7 mouse cellular contexts compared by ENCODE assay signal in genomic region chr17:35424624-35425416, GRCm38 (mm10). TPM values are rescaled to one million over a fixed set of nuclear protein-coding genes. Genes with fewer than 3 reads are reported as not detected.
A peak's percentile ranks its signal among the peaks of the same experiment; 100 is the strongest.
DNase-seq lines count a peak whose midpoint lies in the region; ATAC-seq and TF ChIP-seq lines count a peak whose summit lies in the region.
"Not testable (repeated sequence)": the region's sequence is repeated elsewhere in the genome, so short reads cannot be mapped to it uniquely, and the experiment has no call there.

Gene H2-Q6 (plus strand): TSS chr17:35424850.

- not testable (repeated sequence) for H3K36me3 ChIP-seq in embryonic facial prominence, embryonic 13.5 days; heart, embryonic 11.5 days (ENCODE audit: control insufficient read depth, insufficient read depth, low read length); intestine, postnatal 0 days (ENCODE audit: control insufficient read depth, insufficient read depth); limb, embryonic 14.5 days (ENCODE audit: control insufficient read depth, insufficient read depth, low read length)

- DNase-seq in adrenal gland, adult (ENCODE audit: inconsistent age in 2 of 2, low spot score in 1 of 2) = peak; percentile 82 to 90
- DNase-seq in limb, embryonic 14.5 days (ENCODE audit: low spot score) = peak; percentile 16
- peak; percentile 52 for DNase-seq in mesoderm, embryonic 11.5 days (ENCODE audit: low read depth, low spot score)
- DNase-seq in right cerebral cortex, postnatal 14 days = peak; percentile 24

- not testable (repeated sequence) for H3K27ac ChIP-seq in embryonic facial prominence, embryonic 13.5 days; heart, embryonic 11.5 days (ENCODE audit: low read depth, low read length); intestine, postnatal 0 days (ENCODE audit: low read depth, low read length); limb, embryonic 14.5 days (replicated peaks; ENCODE audit: low read depth, low read length)

- H3K9me3 ChIP-seq in embryonic facial prominence, embryonic 13.5 days; heart, embryonic 11.5 days (replicated peaks; ENCODE audit: control insufficient read depth, low read length); intestine, postnatal 0 days (ENCODE audit: control insufficient read depth); limb, embryonic 14.5 days (ENCODE audit: control insufficient read depth, low read length): not testable (repeated sequence)

- 0 out of 2 replicates have a peak, but pooled peaks have one; percentile 26 for ATAC-seq in embryonic facial prominence, embryonic 13.5 days (ENCODE audit: insufficient number of reproducible peaks, insufficient read depth, low FRiP score, low TSS enrichment, low read depth)
- peak; percentile 47; the same call in 1 of the 2 replicates for ATAC-seq in heart, embryonic 11.5 days (replicated peaks; ENCODE audit: insufficient number of reproducible peaks, low FRiP score, low TSS enrichment)
- peak; percentile 80 for ATAC-seq in intestine, postnatal 0 days
- peak; percentile 56 for ATAC-seq in limb, embryonic 14.5 days (ENCODE audit: low FRiP score, low read depth)

- 0 out of 2 replicates have a peak, but pooled peaks have one; percentile 8 for TF ChIP-seq CTCF in intestine, postnatal 0 days (IDR thresholded peaks at IDR 0.05; ENCODE audit: low read depth)

- TF ChIP-seq POLR2A in limb, embryonic 14.5 days (IDR thresholded peaks at IDR 0.05; ENCODE audit: borderline replicate concordance, extremely low read depth, insufficient read depth, insufficient read length) = not testable (repeated sequence)

- not testable (repeated sequence) for H3K4me1 ChIP-seq in embryonic facial prominence, embryonic 13.5 days; heart, embryonic 11.5 days (ENCODE audit: control insufficient read depth, insufficient read depth, low read length); intestine, postnatal 0 days (replicated peaks; ENCODE audit: control insufficient read depth, insufficient read depth, low read length); limb, embryonic 14.5 days (ENCODE audit: control insufficient read depth, insufficient read depth, low read length)

- H3K4me3 ChIP-seq in embryonic facial prominence, embryonic 13.5 days = peak within 1 kb of the TSS; percentile 40
- H3K4me3 ChIP-seq in heart, embryonic 11.5 days (ENCODE audit: low read depth, low read length) = peak within 1 kb of the TSS; percentile 40
- H3K4me3 ChIP-seq in intestine, postnatal 0 days (ENCODE audit: low read depth, low read length) = peak within 1 kb of the TSS; percentile 37
- peak within 1 kb of the TSS; percentile 37 for H3K4me3 ChIP-seq in limb, embryonic 14.5 days (replicated peaks; ENCODE audit: low read length)

- WGBS in embryonic facial prominence, embryonic 13.5 days = under 1% methylated on average over 57 of the region's 66 CpGs
- WGBS in heart, embryonic 11.5 days (ENCODE audit: insufficient replicate concordance) = 2% methylated on average over 50 of the region's 66 CpGs
- 3% methylated on average over 50 of the region's 66 CpGs for WGBS in intestine, postnatal 0 days
- 1% methylated on average over 46 of the region's 66 CpGs for WGBS in limb, embryonic 14.5 days

- peaks cover 53% of the 10 kb centered on the region for H3K27me3 ChIP-seq in embryonic facial prominence, embryonic 13.5 days
- peaks cover 37% of the 10 kb centered on the region for H3K27me3 ChIP-seq in heart, embryonic 11.5 days (ENCODE audit: control insufficient read depth, insufficient read depth, low read length)
- not testable (repeated sequence) for H3K27me3 ChIP-seq in intestine, postnatal 0 days (replicated peaks; ENCODE audit: control insufficient read depth, insufficient read depth, low read length); limb, embryonic 14.5 days (ENCODE audit: control insufficient read depth, insufficient read depth, low read length)

- peak within 1 kb of the TSS; percentile 57; the same call in 1 of the 2 replicates for H3K9ac ChIP-seq in embryonic facial prominence, embryonic 13.5 days
- H3K9ac ChIP-seq in heart, embryonic 11.5 days (ENCODE audit: low read depth, low read length); intestine, postnatal 0 days (ENCODE audit: low read depth, low read length): not testable (repeated sequence)
- H3K9ac ChIP-seq in limb, embryonic 14.5 days (ENCODE audit: low read depth, low read length, severe bottlenecking) = 0 out of 2 replicates have a peak within 1 kb of the TSS, but pooled peaks have one; percentile 16

- H3K4me2 ChIP-seq in embryonic facial prominence, embryonic 13.5 days = peak within 1 kb of the TSS; percentile 62
- peak within 1 kb of the TSS; percentile 68 for H3K4me2 ChIP-seq in heart, embryonic 11.5 days
- peak within 1 kb of the TSS; percentile 70 for H3K4me2 ChIP-seq in intestine, postnatal 0 days (replicated peaks; ENCODE audit: low read depth)
- H3K4me2 ChIP-seq in limb, embryonic 14.5 days (replicated peaks; ENCODE audit: low read depth, low read length, severe bottlenecking) = peak within 1 kb of the TSS; percentile 62

RNA-seq across cellular contexts. Expression of gene H2-Q6, which starts in this region (rescaled TPM):
- polyA plus RNA-seq in embryonic facial prominence, embryonic 13.5 days (2015; fragmentation: Nextera tagmentation; extraction: Ambion mirVana) = 0.28 and 0.55 TPM in 2 replicates
- polyA plus RNA-seq in heart, embryonic 11.5 days (2014; fragmentation: Nextera tagmentation; extraction: Ambion mirVana) = 0.38 and 0.39 TPM in 2 replicates
- polyA plus RNA-seq in intestine, postnatal 0 days (2015; fragmentation: Nextera tagmentation; extraction: Ambion mirVana) = 2.7 and 2.8 TPM in 2 replicates
- polyA plus RNA-seq in limb, embryonic 14.5 days (2012; rRNA removed) = 0.73 and 1.00 TPM in 2 replicates
- 0.41 and 0.53 TPM in 2 replicates for polyA plus RNA-seq in limb, embryonic 14.5 days (2014; fragmentation: Nextera tagmentation; extraction: Ambion mirVana)

Comparison
In these comparisons a context has a peak if more than half of its experiments do, and no peak if none do; other contexts are left out.
1. Peak in ATAC-seq, H3K4me3 ChIP-seq, H3K9ac ChIP-seq and H3K4me2 ChIP-seq in embryonic facial prominence, embryonic 13.5 days; RNA of the gene not detected or under 1 TPM.
2. Peak in ATAC-seq, H3K4me3 ChIP-seq and H3K4me2 ChIP-seq in heart, embryonic 11.5 days; RNA of the gene not detected or under 1 TPM.
3. Peak in DNase-seq, ATAC-seq, H3K4me3 ChIP-seq, H3K9ac ChIP-seq and H3K4me2 ChIP-seq in limb, embryonic 14.5 days; RNA of the gene not detected or under 1 TPM.
4. DNase-seq: peak in every context shown above with its lines; median percentile 86 in adrenal gland, adult; 52 in mesoderm, embryonic 11.5 days; 24 in right cerebral cortex, postnatal 14 days; 16 in limb, embryonic 14.5 days.
5. ATAC-seq: peak in every context shown above with its lines; median percentile 80 in intestine, postnatal 0 days; 56 in limb, embryonic 14.5 days; 47 in heart, embryonic 11.5 days; 26 in embryonic facial prominence, embryonic 13.5 days.